Mouse (Mus musculus) embryo, embryonic 11.5 days (tissue): ENCODE results near the gene Rapgef4.

Experiments used
- DNase-seq: peaks from one replicate; pipeline ENCODE4 v3.0.0-alpha.2; 2012; ENCODE audit warnings: low read depth, low spot score

The Rapgef4 gene

GRCm38 (mm10) chr2:72178515-72178914 is 197.5 kb downstream of the Rapgef4 start:
- no peak for DNase-seq

- no peak for DNase-seq
Measured at GRCm38 (mm10) chr2:72179600-72180301, 198.7 kb downstream of the Rapgef4 start.

- no peak for DNase-seq
Measured at GRCm38 (mm10) chr2:72181443-72181842, 200.4 kb downstream of the Rapgef4 start.

- DNase-seq: no peak
Measured at GRCm38 (mm10) chr2:72183751-72184150, 202.7 kb downstream of the Rapgef4 start.

GRCm38 (mm10) chr2:72196190-72196965 is 215.3 kb downstream of the Rapgef4 start:
- DNase-seq: no peak

- DNase-seq: no peak
Measured at GRCm38 (mm10) chr2:72197026-72197425, 216.0 kb downstream of the Rapgef4 start.

- DNase-seq: no peak
Measured at GRCm38 (mm10) chr2:72199451-72199850, 218.4 kb downstream of the Rapgef4 start.

- no peak for DNase-seq
Measured at GRCm38 (mm10) chr2:72201506-72201905, 220.5 kb downstream of the Rapgef4 start.

GRCm38 (mm10) chr2:72202252-72202651 is 221.2 kb downstream of the Rapgef4 start:
- DNase-seq: no peak

- peak; percentile 57 for DNase-seq
Measured at GRCm38 (mm10) chr2:72203609-72204008, 222.6 kb downstream of the Rapgef4 start.

GRCm38 (mm10) chr2:72205869-72206268 is 224.8 kb downstream of the Rapgef4 start:
- DNase-seq: no peak

- DNase-seq: no peak
Measured at GRCm38 (mm10) chr2:72206530-72207248, 225.6 kb downstream of the Rapgef4 start.

GRCm38 (mm10) chr2:72217336-72217735 is 236.3 kb downstream of the Rapgef4 start:
- no peak for DNase-seq

GRCm38 (mm10) chr2:72219921-72220320 is 238.9 kb downstream of the Rapgef4 start:
- peak; percentile 50 for DNase-seq

- no peak for DNase-seq
Measured at GRCm38 (mm10) chr2:72221283-72221682, 240.2 kb downstream of the Rapgef4 start.

- DNase-seq: no peak
Measured at GRCm38 (mm10) chr2:72221706-72222105, 240.7 kb downstream of the Rapgef4 start.

GRCm38 (mm10) chr2:72222276-72222675 is 241.2 kb downstream of the Rapgef4 start:
- no peak for DNase-seq

- DNase-seq: no peak
Measured at GRCm38 (mm10) chr2:72222736-72223455, 241.9 kb downstream of the Rapgef4 start.

- DNase-seq: no peak
Measured at GRCm38 (mm10) chr2:72223479-72223878, 242.4 kb downstream of the Rapgef4 start.

GRCm38 (mm10) chr2:72226006-72226405 is 245.0 kb downstream of the Rapgef4 start:
- no peak for DNase-seq

GRCm38 (mm10) chr2:72227416-72227815 is 246.4 kb downstream of the Rapgef4 start:
- no peak for DNase-seq

- DNase-seq: no peak
Measured at GRCm38 (mm10) chr2:72228881-72229280, 247.8 kb downstream of the Rapgef4 start.
